Mouse (Mus musculus): ENCODE data around the gene Dhx37. TPM values are rescaled to one million over a fixed set of nuclear protein-coding genes. Genes with fewer than 3 reads are reported as not detected.

Gene Dhx37
- polyA plus RNA-seq, 1 experiment = 80.8 TPM

GRCm38 (mm10) chr5:125404536-125404902, 29.4 kb downstream of the Dhx37 start:
- TF ChIP-seq GATA1 (IDR thresholded peaks at IDR 0.05; ENCODE audit: low read length) = no peak

DNA sequence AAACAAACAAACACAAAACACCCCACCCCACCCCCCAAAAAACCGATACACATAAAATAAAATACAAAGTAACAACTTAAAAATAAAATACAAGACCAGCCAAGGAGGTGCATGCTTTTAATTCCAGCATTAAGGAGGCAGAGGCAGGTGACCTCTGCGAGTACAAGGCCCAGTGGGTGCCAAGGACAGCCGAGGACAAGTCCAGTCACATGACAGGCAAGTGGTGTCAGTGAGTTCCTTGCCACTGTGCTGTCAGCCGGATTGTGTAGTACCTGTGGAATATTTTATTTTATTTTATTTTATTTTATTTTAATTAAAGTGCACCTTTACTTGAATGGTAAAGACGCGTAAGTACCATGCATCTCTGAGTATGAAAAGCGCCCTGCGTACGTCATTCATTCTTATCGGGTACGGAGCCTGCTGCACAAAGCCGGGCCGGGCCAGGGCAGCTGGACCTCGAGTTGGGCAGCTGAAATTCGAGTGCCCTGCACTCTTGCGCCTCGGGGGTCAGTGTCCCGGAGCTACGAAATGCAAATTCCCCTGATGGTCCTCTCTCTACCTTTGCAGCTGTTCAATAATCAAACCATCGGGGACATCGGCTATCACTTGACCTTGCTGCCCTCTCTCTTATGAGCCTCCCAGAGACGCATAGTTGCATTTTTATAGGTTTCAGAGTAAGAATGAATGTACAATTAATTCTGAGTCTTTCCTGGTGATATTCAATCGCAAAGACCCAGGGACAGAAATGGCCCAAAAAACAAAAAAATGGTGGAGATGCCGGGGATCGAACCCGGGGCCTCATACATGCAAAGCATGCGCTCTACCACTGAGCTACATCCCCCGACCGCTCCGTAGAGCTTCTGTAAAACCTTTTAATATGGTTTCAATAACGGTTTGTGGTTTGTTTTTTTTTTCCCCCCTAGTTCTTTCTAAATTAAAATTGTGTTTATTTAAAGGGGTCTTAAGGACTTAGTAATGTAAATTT, 30.1 kb downstream of the Dhx37 start:
- TF ChIP-seq GATA1 (IDR thresholded peaks at IDR 0.05; ENCODE audit: low read length) = no peak

- no peak for TF ChIP-seq GATA1 (IDR thresholded peaks at IDR 0.05; ENCODE audit: low read length)
Measured at GRCm38 (mm10) chr5:125402991-125403390, 30.9 kb downstream of the Dhx37 start.

- no peak for TF ChIP-seq GATA1 (IDR thresholded peaks at IDR 0.05; ENCODE audit: low read length)
Measured at GRCm38 (mm10) chr5:125402476-125402875, 31.4 kb downstream of the Dhx37 start.

- no peak for TF ChIP-seq GATA1 (IDR thresholded peaks at IDR 0.05; ENCODE audit: low read length)
Measured at GRCm38 (mm10) chr5:125400903-125401302, 33.0 kb downstream of the Dhx37 start.

DNA sequence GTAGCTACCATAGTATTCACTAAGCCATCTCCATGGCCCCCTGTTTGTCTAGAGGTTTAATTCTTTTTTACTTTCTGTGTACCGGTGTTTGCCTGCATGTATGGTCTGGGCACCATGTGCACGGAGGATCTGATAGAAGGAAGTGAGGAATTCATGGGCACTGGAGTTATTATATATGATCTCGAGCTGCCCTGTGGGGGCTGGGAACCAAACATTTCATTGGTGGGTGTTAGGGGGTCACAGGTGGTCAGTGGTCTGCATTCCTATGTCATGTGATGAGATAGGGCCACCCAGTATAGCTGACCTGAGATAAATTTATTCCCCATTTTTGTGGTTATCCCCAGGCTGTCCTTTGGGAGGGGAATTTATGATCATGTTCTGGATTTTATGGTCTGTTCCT, 38.9 kb downstream of the Dhx37 start:
- no peak for TF ChIP-seq GATA1 (IDR thresholded peaks at IDR 0.05; ENCODE audit: low read length)

GRCm38 (mm10) chr5:125393622-125394603, 40.0 kb downstream of the Dhx37 start:
- TF ChIP-seq GATA1 (IDR thresholded peaks at IDR 0.05; ENCODE audit: low read length) = no peak

DNA sequence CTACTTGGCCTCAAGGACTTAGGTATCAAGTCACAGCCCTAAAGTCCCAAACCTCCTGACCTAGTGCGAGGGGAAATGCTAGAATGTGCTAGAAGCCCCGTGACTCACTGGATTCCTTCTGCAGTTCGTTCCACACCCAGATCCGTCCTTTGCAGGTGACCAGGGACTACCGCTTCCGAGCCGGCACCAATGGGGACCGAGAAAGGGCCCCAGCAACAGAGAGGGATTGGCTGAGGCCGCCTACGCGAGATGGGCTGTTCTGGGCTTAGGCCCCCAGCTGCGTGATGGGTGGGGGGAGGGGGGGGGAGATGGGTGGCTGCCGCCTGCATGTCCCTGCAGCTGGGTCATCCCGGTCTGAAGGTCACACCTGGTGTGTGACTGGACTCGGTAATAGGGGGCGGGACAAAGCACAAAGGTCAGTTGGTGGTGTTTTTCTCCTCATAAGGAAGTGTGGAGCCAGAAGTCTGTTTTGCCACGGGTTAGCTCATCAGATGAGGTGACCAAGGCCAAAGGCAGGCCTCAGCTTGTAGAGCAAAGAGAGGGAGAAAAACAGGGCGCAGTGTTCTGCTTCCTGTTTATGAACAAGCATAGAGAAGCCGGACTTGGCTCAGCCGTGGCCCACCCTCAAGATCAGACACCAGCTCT, 40.8 kb downstream of the Dhx37 start:
- TF ChIP-seq GATA1 (IDR thresholded peaks at IDR 0.05; ENCODE audit: low read length) = no peak

GRCm38 (mm10) chr5:125392618-125392976, 41.3 kb downstream of the Dhx37 start:
- TF ChIP-seq GATA1 (IDR thresholded peaks at IDR 0.05; ENCODE audit: low read length) = no peak

DNA sequence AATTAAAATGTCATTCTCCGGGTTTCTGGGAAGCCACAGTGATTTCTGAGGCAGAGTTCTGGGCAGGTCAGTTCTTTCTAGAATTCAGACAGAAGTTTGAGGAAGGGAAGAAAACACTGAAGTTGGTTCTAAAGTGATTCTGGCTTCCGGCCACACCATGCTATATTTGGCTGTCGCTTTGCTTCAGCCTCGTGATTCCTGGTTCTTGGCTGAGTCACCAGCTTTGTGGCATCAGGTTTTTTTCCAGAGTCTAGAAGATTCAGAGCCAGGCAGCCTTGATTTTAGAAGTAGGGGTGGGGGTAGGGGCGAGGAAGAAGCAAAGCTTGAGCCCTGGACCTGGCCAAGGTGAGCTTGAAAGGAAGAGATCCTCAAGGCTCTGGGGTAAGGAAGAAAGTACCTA, 42.3 kb downstream of the Dhx37 start:
- no peak for TF ChIP-seq GATA1 (IDR thresholded peaks at IDR 0.05; ENCODE audit: low read length)

- TF ChIP-seq GATA1 (IDR thresholded peaks at IDR 0.05; ENCODE audit: low read length) = no peak
Measured at GRCm38 (mm10) chr5:125390906-125391477, 42.9 kb downstream of the Dhx37 start.

DNA sequence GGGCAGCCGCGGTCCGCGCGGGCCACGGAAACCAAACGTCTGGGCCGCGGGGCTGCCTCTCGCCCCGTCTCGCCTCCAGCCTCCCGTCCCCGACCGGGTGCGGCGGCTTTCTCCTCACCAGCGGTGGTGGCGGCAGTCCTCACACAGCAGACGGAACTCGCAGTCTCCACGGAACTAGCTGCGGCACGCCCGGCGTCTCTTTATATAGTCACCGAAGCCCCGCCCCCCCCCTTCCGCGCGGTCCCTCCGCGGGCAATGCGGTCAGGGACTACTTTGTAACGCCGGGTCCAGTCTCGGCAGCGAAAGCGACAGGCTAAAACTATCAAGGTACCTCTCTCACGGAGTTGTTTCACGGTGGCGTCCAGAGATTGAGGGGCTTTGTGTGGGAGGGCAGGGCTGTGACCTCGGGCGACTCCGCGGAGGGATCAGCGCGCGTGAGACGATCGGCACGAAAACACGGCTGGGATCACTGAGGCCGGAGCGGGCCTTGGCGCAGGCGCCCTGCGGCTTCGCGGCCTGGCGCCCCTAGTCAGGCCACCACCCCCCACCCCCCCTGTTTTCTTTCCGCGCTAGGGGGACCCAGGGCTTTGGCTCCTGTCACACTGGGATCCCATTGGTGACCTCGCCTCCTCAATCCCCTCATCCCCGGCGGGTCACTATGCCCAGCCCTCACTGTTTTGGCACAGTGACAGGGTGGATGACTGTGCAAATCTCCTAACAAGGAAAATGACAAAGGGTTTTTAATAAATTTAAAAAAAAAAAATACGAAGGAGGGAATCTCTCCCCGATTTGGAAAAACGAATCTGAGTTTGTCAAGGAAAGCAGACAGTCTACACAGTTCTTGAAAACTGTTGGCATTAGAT, 44.1 kb downstream of the Dhx37 start, which contains the start of gene Ubc:
Ubc (minus strand) TSS at position 624 of the 863 bp plus-strand sequence.
- no peak for TF ChIP-seq GATA1 (IDR thresholded peaks at IDR 0.05; ENCODE audit: low read length)

- no peak for TF ChIP-seq GATA1 (IDR thresholded peaks at IDR 0.05; ENCODE audit: low read length)
Measured at GRCm38 (mm10) chr5:125389131-125389578, 44.8 kb downstream of the Dhx37 start, which contains the start of gene Gm10382. TSS of gene Gm10382 (plus strand) at chr5:125389322.
